Mouse (Mus musculus) MEL (cell line): ENCODE measurements at regions not wholly inside any gene's neighbourhood (a gene's known extent, or its start where the extent isn't known, plus 50 kb on each side); places are given as distances from the start of the nearest gene placed in this dataset.

Experiments
- DNase-seq: peaks from one replicate; pipeline ENCODE4 v3.0.0; 2011; ENCODE audit warnings: low read depth, low spot score
- H3K27ac ChIP-seq: 2 replicates; pipeline ENCODE4 v1.5.1; 2012; ENCODE audit warnings: low read depth, mild to moderate bottlenecking, control low read depth, low read length, moderate library complexity; ENCODE audit not compliant: control insufficient read depth
- H3K27me3 ChIP-seq, 2 experiments: fragments of 150-350 bp in 1 of 2; sonication (generic) in 1 of 2; 2 replicates each; pipeline ENCODE4 v1.6.1; 2012; ENCODE audit warnings: low read length in 2 of 2, mild to moderate bottlenecking in 2 of 2, improper control_type of control experiment in 1 of 2, moderate library complexity in 1 of 2; ENCODE audit not compliant: insufficient read depth in 2 of 2, control insufficient read depth in 1 of 2
- H3K36me3 ChIP-seq, 2 experiments: 2 replicates each; pipeline ENCODE4 v1.6.1; 2012 to 2014; ENCODE audit warnings: low read length in 2 of 2, improper control_type of control experiment in 1 of 2, inconsistent platforms in 1 of 2, mild to moderate bottlenecking in 1 of 2; ENCODE audit not compliant: insufficient read depth in 2 of 2, control insufficient read depth in 1 of 2
- H3K4me1 ChIP-seq, 2 experiments: fragments of 150-350 bp in 1 of 2; sonication (generic) in 1 of 2; 2 replicates each; pipeline ENCODE4 v1.6.1; 2012; ENCODE audit warnings: low read length in 2 of 2, improper control_type of control experiment in 1 of 2, mild to moderate bottlenecking in 1 of 2; ENCODE audit not compliant: insufficient read depth in 2 of 2, control insufficient read depth in 1 of 2
- H3K4me3 ChIP-seq, 2 experiments: fragments of 150-350 bp in 1 of 2; sonication (generic) in 1 of 2; 2 replicates each; pipeline ENCODE4 v1.5.1; 2012; ENCODE audit warnings: low read depth in 2 of 2, low read length in 2 of 2, mild to moderate bottlenecking in 2 of 2, moderate library complexity in 2 of 2, control low read depth in 1 of 2, improper control_type of control experiment in 1 of 2; ENCODE audit not compliant: control insufficient read depth in 1 of 2, insufficient read depth in 1 of 2
- H3K79me2 ChIP-seq: 2 replicates; pipeline ENCODE4 v1.6.1; 2012; ENCODE audit warnings: mild to moderate bottlenecking, low read length, moderate library complexity; ENCODE audit not compliant: control insufficient read depth, poor library complexity, insufficient read depth
- H3K9ac ChIP-seq: 2 replicates; pipeline ENCODE4 v1.6.1; 2012; ENCODE audit warnings: low read depth, mild to moderate bottlenecking, control low read depth, low read length, moderate library complexity; ENCODE audit not compliant: control insufficient read depth, poor library complexity, severe bottlenecking
- H3K9me3 ChIP-seq: fragments of 150-350 bp; sonication (generic); replicated peaks from 2 replicates; pipeline ENCODE4 v1.6.1; 2012; ENCODE audit warnings: mild to moderate bottlenecking, low read length, improper control_type of control experiment, moderate library complexity; ENCODE audit not compliant: insufficient read depth
- BHLHE40 ChIP-seq: IDR thresholded peaks from 2 replicates; pipeline ENCODE4 v1.6.1; 2012; ENCODE audit warnings: low read depth, mild to moderate bottlenecking, inconsistent platforms, low read length, improper control_type of control experiment, borderline replicate concordance
- CHD1 ChIP-seq: IDR thresholded peaks from 2 replicates; pipeline ENCODE4 v1.6.1; 2012; ENCODE audit warnings: low read depth, mild to moderate bottlenecking, inconsistent platforms, low read length, improper control_type of control experiment
- CHD2 ChIP-seq: IDR thresholded peaks from 2 replicates; pipeline ENCODE4 v1.6.1; 2011; ENCODE audit warnings: low read length, improper control_type of control experiment
- CTCF ChIP-seq, 3 experiments: IDR thresholded peaks in 2 of 3; conservative IDR thresholded peaks in 1 of 3; 2 replicates each; pipeline ENCODE4 v1.5.1; 2011 to 2012; ENCODE audit warnings: low read length in 3 of 3, low read depth in 2 of 3, mild to moderate bottlenecking in 2 of 3, improper control_type of control experiment in 1 of 3, inconsistent platforms in 1 of 3, mixed read lengths in 1 of 3, moderate library complexity in 1 of 3; ENCODE audit not compliant: control insufficient read depth in 1 of 3, insufficient read depth in 1 of 3, poor library complexity in 1 of 3, severe bottlenecking in 1 of 3
- ELF1 ChIP-seq: IDR thresholded peaks from 2 replicates; pipeline ENCODE4 v1.6.1; 2014; ENCODE audit warnings: low read depth, mild to moderate bottlenecking, inconsistent platforms, low read length, improper control_type of control experiment, moderate library complexity
- GABPA ChIP-seq: IDR thresholded peaks from 2 replicates; pipeline ENCODE4 v1.6.1; 2012; ENCODE audit warnings: low read depth, mild to moderate bottlenecking, inconsistent platforms, low read length, improper control_type of control experiment, moderate library complexity
- KAT2A ChIP-seq: conservative IDR thresholded peaks from 2 replicates; pipeline ENCODE4 v1.6.1; 2012; ENCODE audit warnings: low read depth, low read length, improper control_type of control experiment, inconsistent platforms
- MAX ChIP-seq: IDR thresholded peaks from 2 replicates; pipeline ENCODE4 v1.6.1; 2011; ENCODE audit warnings: low read length, improper control_type of control experiment
- MAZ ChIP-seq: IDR thresholded peaks from 2 replicates; pipeline ENCODE4 v1.6.1; 2012; ENCODE audit warnings: low read depth, mild to moderate bottlenecking, inconsistent platforms, low read length, improper control_type of control experiment
- MEF2A ChIP-seq: IDR thresholded peaks from 2 replicates; pipeline ENCODE4 v1.6.1; 2014; ENCODE audit warnings: low read depth, mild to moderate bottlenecking, inconsistent platforms, low read length, improper control_type of control experiment; ENCODE audit not compliant: poor library complexity, insufficient replicate concordance, severe bottlenecking; ENCODE audit errors: extremely low read depth
- MXI1 ChIP-seq: IDR thresholded peaks from 2 replicates; pipeline ENCODE4 v1.6.1; 2011; ENCODE audit warnings: mild to moderate bottlenecking, low read depth, low read length, improper control_type of control experiment
- MYB ChIP-seq: IDR thresholded peaks from 2 replicates; pipeline ENCODE4 v1.6.1; 2011; ENCODE audit warnings: mild to moderate bottlenecking, low read depth, low read length, improper control_type of control experiment
- MYC ChIP-seq: IDR thresholded peaks from 2 replicates; pipeline ENCODE4 v1.6.1; 2011; ENCODE audit warnings: low read depth, mild to moderate bottlenecking, low read length, improper control_type of control experiment, moderate library complexity
- NELFE ChIP-seq: IDR thresholded peaks from 2 replicates; pipeline ENCODE4 v1.6.1; 2011; ENCODE audit warnings: low read depth, low read length, improper control_type of control experiment
- NRF1 ChIP-seq: IDR thresholded peaks from 2 replicates; pipeline ENCODE4 v1.6.1; 2014; ENCODE audit warnings: low read depth, mild to moderate bottlenecking, inconsistent platforms, low read length, improper control_type of control experiment, moderate library complexity; ENCODE audit not compliant: poor library complexity, insufficient read depth, severe bottlenecking
- POLR2A ChIP-seq, 2 experiments: IDR thresholded peaks; 2 replicates each; pipeline ENCODE4 v1.6.1; 2011 to 2012; ENCODE audit warnings: low read length in 2 of 2, mild to moderate bottlenecking in 2 of 2, control low read depth in 1 of 2, improper control_type of control experiment in 1 of 2, low read depth in 1 of 2, moderate library complexity in 1 of 2; ENCODE audit not compliant: control insufficient read depth in 1 of 2, insufficient read depth in 1 of 2, poor library complexity in 1 of 2
- POLR2AphosphoS2 ChIP-seq: IDR thresholded peaks from 2 replicates; pipeline ENCODE4 v1.6.1; 2011; ENCODE audit warnings: low read length, improper control_type of control experiment
- RAD21 ChIP-seq: IDR thresholded peaks from 2 replicates; pipeline ENCODE4 v1.6.1; 2011; ENCODE audit warnings: mild to moderate bottlenecking, low read depth, low read length, improper control_type of control experiment
- RCOR1 ChIP-seq: IDR thresholded peaks from 2 replicates; pipeline ENCODE4 v1.6.1; 2012; ENCODE audit warnings: low read depth, mild to moderate bottlenecking, inconsistent platforms, low read length, improper control_type of control experiment
- SMC3 ChIP-seq: IDR thresholded peaks from 2 replicates; pipeline ENCODE4 v1.6.1; 2011; ENCODE audit warnings: low read depth, low read length, improper control_type of control experiment
- TCF12 ChIP-seq: IDR thresholded peaks from 2 replicates; pipeline ENCODE4 v1.6.1; 2014; ENCODE audit warnings: low read depth, mild to moderate bottlenecking, inconsistent platforms, low read length, improper control_type of control experiment, moderate library complexity
- USF2 ChIP-seq, 2 experiments: IDR thresholded peaks; 2 replicates each; pipeline ENCODE4 v1.6.1; 2011 to 2012; ENCODE audit warnings: improper control_type of control experiment in 2 of 2, low read length in 2 of 2, borderline replicate concordance in 1 of 2, inconsistent platforms in 1 of 2, low read depth in 1 of 2, mild to moderate bottlenecking in 1 of 2; ENCODE audit not compliant: insufficient read depth in 1 of 2
- ZKSCAN1 ChIP-seq: IDR thresholded peaks from 2 replicates; pipeline ENCODE4 v1.6.1; 2012; ENCODE audit warnings: low read depth, mild to moderate bottlenecking, inconsistent platforms, low read length, improper control_type of control experiment, moderate library complexity

DNA sequence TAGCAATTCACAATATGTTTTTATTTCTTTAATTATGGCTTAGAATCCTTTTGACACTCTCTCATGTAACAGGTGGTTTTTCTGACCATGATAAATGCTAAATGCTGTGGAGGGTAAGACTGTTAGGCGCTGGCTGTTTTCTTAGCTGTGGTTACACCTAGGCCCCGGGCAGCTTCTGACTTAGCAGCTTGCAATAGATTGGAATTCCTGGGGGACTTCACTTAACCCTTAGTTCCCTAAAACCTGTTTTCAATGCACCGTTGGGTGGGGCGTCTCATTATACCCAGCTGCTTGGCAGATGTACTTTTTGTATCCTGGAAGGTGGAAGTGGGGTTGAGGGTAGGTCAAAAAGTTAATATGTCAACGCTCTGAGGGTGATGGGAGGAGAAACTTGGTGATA is 704.2 kb upstream of the Car8 start:
- Histone ChIP-seq H3K4me1 (no peaks in the 10 kb centered on the region), H3K9me3 (no peaks in the 10 kb centered on the region), H3K36me3 (no peaks in the 10 kb centered on the region), H3K79me2 (no peaks in the 10 kb centered on the region), H3K27ac (no peak overlapping the region), H3K9ac (no peak overlapping the region), H3K27me3 (no peaks in the 10 kb centered on the region), H3K4me3 (no peak overlapping the region)
- TF ChIP-seq POLR2A (IDR thresholded peaks at IDR 0.05; ENCODE audit: control insufficient read depth in 1 of 2, insufficient read depth in 1 of 2, low read depth in 1 of 2, low read length in 2 of 2, poor library complexity in 1 of 2): no peak
- no peak for TF ChIP-seq MEF2A
- no peak for TF ChIP-seq ZKSCAN1
- no peak for TF ChIP-seq BHLHE40
- TF ChIP-seq TCF12: no peak
- TF ChIP-seq GABPA: no peak
- no peak for TF ChIP-seq RAD21
- no peak for TF ChIP-seq POLR2AphosphoS2
- no peak for TF ChIP-seq CTCF (IDR thresholded peaks at IDR 0.05 in 2 of 3, conservative IDR thresholded peaks at IDR 0.05 in 1 of 3; ENCODE audit: control insufficient read depth in 1 of 3, insufficient read depth in 1 of 3, low read depth in 2 of 3, low read length in 3 of 3, poor library complexity in 1 of 3, severe bottlenecking in 1 of 3)
- TF ChIP-seq MAX: no peak
- no peak for TF ChIP-seq CHD2
- TF ChIP-seq CHD1: no peak
- no peak for DNase-seq

DNA sequence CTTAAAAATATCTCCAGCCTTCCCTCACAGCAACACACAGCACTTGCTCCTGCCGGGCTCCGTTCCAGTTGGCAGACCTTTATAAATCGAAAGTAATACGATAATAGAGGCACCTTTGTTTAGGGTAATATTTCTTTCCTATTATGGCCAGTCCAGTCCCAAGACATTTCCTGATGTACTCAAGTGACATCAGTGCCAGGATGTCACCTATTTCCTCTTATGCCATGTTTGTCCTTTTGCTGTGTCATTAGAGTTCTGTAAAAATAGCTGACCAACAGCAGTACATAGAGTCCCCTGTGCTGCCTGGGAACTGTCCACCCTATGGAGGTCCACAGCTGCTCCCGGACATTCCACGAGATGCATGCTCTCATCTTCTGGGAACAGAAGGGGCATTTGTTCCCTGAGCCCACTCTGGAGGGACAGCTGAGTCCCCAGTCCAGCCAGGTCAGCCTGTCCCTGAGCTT is 700.1 kb upstream of the Car8 start:
- H3K9ac ChIP-seq: no peak overlapping the region

GRCm38 (mm10) chr4:8935899-8936298 is 697.1 kb upstream of the Car8 start:
- no peak overlapping the region for H3K27ac ChIP-seq
- no peaks in the 10 kb centered on the region for H3K36me3 ChIP-seq
- no peak for TF ChIP-seq MYB
- no peak for TF ChIP-seq KAT2A
- TF ChIP-seq USF2 (IDR thresholded peaks at IDR 0.05; ENCODE audit: borderline replicate concordance in 1 of 2, insufficient read depth in 1 of 2, low read depth in 1 of 2, low read length in 2 of 2): no peak
- TF ChIP-seq MAZ: no peak
- no peak for TF ChIP-seq CHD2
- no peak for TF ChIP-seq MEF2A
- TF ChIP-seq BHLHE40: no peak
- TF ChIP-seq RCOR1: no peak
- no peak for TF ChIP-seq GABPA
- no peak for TF ChIP-seq ELF1
- H3K9me3 ChIP-seq: no peaks in the 10 kb centered on the region
- H3K27me3 ChIP-seq: no peaks in the 10 kb centered on the region
- H3K4me3 ChIP-seq: no peak overlapping the region
- no peak overlapping the region for H3K9ac ChIP-seq
- H3K79me2 ChIP-seq: no peaks in the 10 kb centered on the region
- no peaks in the 10 kb centered on the region for H3K4me1 ChIP-seq
- DNase-seq: no peak

More for the DNA sequence above, 700.1 kb upstream of the Car8 start:
- TF ChIP-seq SMC3: no peak
- TF ChIP-seq MXI1: no peak
- TF ChIP-seq ZKSCAN1: no peak
- no peak for TF ChIP-seq MYC
- TF ChIP-seq NRF1: no peak
- TF ChIP-seq NELFE: no peak
- Histone ChIP-seq H3K27me3 (no peaks in the 10 kb centered on the region), H3K36me3 (no peaks in the 10 kb centered on the region), H3K79me2 (no peaks in the 10 kb centered on the region), H3K27ac (no peak overlapping the region), H3K4me1 (no peaks in the 10 kb centered on the region), H3K4me3 (no peak overlapping the region), H3K9me3 (no peaks in the 10 kb centered on the region)
- no peak for DNase-seq
